In genomic region chr5:125709160-125709559, GRCm38 (mm10) we compare ENCODE assay signal across 9 mouse cellular contexts.
DNase-seq lines count a peak whose midpoint lies in the region; ATAC-seq and TF ChIP-seq lines count a peak whose summit lies in the region.
"Had no signal": no experiment of that assay in that cellular context is flagged by ENCODE, and none has a peak within 500 bp of the region (broad histone marks: within the 10 kb centered on the region; RNA-seq: fewer than 3 reads in every experiment).

No protein-coding gene starts in this region.

- peak; percentile 49; the same call in 1 of the 2 replicates for TF ChIP-seq CTCF in kidney, adult 2 months (conservative IDR thresholded peaks at IDR 0.05; ENCODE audit: insufficient read depth, insufficient read length, low read depth, low read length)
- peak; percentile 61 for TF ChIP-seq CTCF in Patski (IDR thresholded peaks at IDR 0.05)

- in situ Hi-C loops in Patski (cut with MboI; ENCODE audit: low pct_unique_long_range_greater_than_20kb): no loop called here

- no peak overlapping the region for H3K27ac ChIP-seq in kidney, adult 2 months (ENCODE audit: insufficient read depth, low read depth, low read length)
- H3K27ac ChIP-seq in kidney, embryonic 15.5 days: no peak overlapping the region

- H3K36me3 ChIP-seq in kidney, adult 2 months (ENCODE audit: control insufficient read depth, insufficient read depth, low read length): no peaks in the 10 kb centered on the region
- no peaks in the 10 kb centered on the region for H3K36me3 ChIP-seq in kidney, embryonic 15.5 days

- no peak overlapping the region for H3K9ac ChIP-seq in kidney, embryonic 15.5 days

- no peak for ATAC-seq in kidney, embryonic 15.5 days (replicated peaks; ENCODE audit: low FRiP score)
- ATAC-seq in Patski: no peak

- POLR2A ChIA-PET in Patski (lab: Charles Lee): no interaction called here

- no peak for TF ChIP-seq POLR2A in kidney, adult 2 months (IDR thresholded peaks at IDR 0.05; ENCODE audit: low read depth, low read length)

- H3K9me3 ChIP-seq in kidney, embryonic 15.5 days (replicated peaks): no peaks in the 10 kb centered on the region

- DNase-seq in kidney, adult 2 months: peak; percentile 46
- DNase-seq in Patski (ENCODE audit: low read depth, low spot score): no peak
- DNase-seq in cerebellum, adult 11-12 months: peak; percentile 7
- peak; percentile 15 to 24 for DNase-seq in gastrocnemius, adult 8-10 months (ENCODE audit: low spot score in 2 of 2)
- DNase-seq in left cerebral cortex, adult 11 months (ENCODE audit: low spot score): peak; percentile 55
- DNase-seq in right cerebral cortex, adult 18-20 months: peak; percentile 64
- DNase-seq in spleen, postnatal 10 days (ENCODE audit: low spot score in 2 of 2): no peak

- no peaks in the 10 kb centered on the region for H3K4me1 ChIP-seq in kidney, adult 2 months (ENCODE audit: control insufficient read depth, insufficient read depth, low read length)
- no peaks in the 10 kb centered on the region for H3K4me1 ChIP-seq in kidney, embryonic 15.5 days

- H3K4me2 ChIP-seq in kidney, embryonic 15.5 days: no peak overlapping the region

- no peak overlapping the region for H3K4me3 ChIP-seq in kidney, adult 2 months (ENCODE audit: insufficient read depth, low read depth, low read length)
- H3K4me3 ChIP-seq in kidney, embryonic 15.5 days (replicated peaks): no peak overlapping the region
- H3K4me3 ChIP-seq: erythroblast, embryonic 14.5 days had no signal

- CTCF ChIA-PET in Patski (lab: Charles Lee): no interaction called here

- no peaks in the 10 kb centered on the region for H3K27me3 ChIP-seq in kidney, adult 2 months (replicated peaks; ENCODE audit: control insufficient read depth, insufficient read depth, low read length)
- no peaks in the 10 kb centered on the region for H3K27me3 ChIP-seq in kidney, embryonic 15.5 days
- H3K27me3 ChIP-seq in Patski: no peaks in the 10 kb centered on the region

- WGBS in kidney, adult 2 months: 3% methylated on average over 3 of the region's 3 CpGs
- 6% methylated on average over 3 of the region's 3 CpGs for WGBS in kidney, embryonic 15.5 days

Comparison
In these comparisons a context has a peak if more than half of its experiments do, and no peak if none do; other contexts are left out.
1. DNase-seq: peak in kidney, adult 2 months (single experiment), cerebellum, adult 11-12 months (single experiment), gastrocnemius, adult 8-10 months (2 of 2), left cerebral cortex, adult 11 months (single experiment) and right cerebral cortex, adult 18-20 months (single experiment); none in Patski (single experiment) and spleen, postnatal 10 days (0 of 2).